ENCODE assay signal across 9 mouse cellular contexts in the genomic region with DNA sequence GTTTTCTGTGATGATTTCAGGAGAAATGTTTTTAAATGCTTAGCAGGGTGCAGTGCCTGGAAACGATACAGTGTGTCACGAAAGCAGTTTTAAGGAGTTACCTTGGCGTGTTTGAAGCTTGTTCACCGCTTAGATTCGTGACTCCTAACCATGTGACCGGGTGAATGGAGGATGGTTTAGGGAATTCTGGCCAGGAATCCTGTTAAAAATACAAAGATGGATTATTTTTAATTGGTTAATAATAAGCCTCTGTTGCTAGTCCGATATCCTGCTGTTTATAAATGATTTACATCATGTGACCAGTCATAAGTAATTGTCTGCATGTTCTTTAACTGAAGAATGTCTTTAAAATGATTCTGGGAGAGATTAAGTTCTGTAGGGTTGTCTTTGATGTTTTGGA. TPM values are rescaled to one million over a fixed set of nuclear protein-coding genes. Genes with fewer than 3 reads are reported as not detected.
A peak's percentile ranks its signal among the peaks of the same experiment; 100 is the strongest.
DNase-seq lines count a peak whose midpoint lies in the region; ATAC-seq and TF ChIP-seq lines count a peak whose summit lies in the region.
"Had no signal": no experiment of that assay in that cellular context is flagged by ENCODE, and none has a peak within 500 bp of the region (broad histone marks: within the 10 kb centered on the region; RNA-seq: fewer than 3 reads in every experiment).

No protein-coding gene starts in this region.

- TF ChIP-seq CTCF in gastrocnemius, adult 2 months (IDR thresholded peaks at IDR 0.05), result no peak

- whole genome bisulfite sequencing in forebrain, embryonic 16.5 days, result under 1% methylated on average over 7 of the region's 7 CpGs
- WGBS in liver, embryonic 16.5 days (ENCODE audit: insufficient replicate concordance), result 0% methylated on average over 7 of the region's 7 CpGs

- in situ Hi-C loops in ES-E14 (cut with MboI; ENCODE audit: low sequenced_read_pairs in 2 of 2, unreplicated experiment in 2 of 2), result no loop called here

- H3K27me3 ChIP-seq in forebrain, embryonic 16.5 days (replicated peaks; ENCODE audit: control insufficient read depth, insufficient read depth, low read length), result no peaks in the 10 kb centered on the region
- H3K27me3 ChIP-seq in liver, embryonic 16.5 days (ENCODE audit: control insufficient read depth, insufficient read depth, low read depth, low read length), result no peaks in the 10 kb centered on the region
- H3K27me3 ChIP-seq: Patski had no signal

- intact Hi-C loops in gastrocnemius, adult 2 months (cut with DNase I), result no loop called here

- H3K4me2 ChIP-seq in forebrain, embryonic 16.5 days (ENCODE audit: low read length), result peak overlapping the region; percentile 93
- H3K4me2 ChIP-seq in liver, embryonic 16.5 days (ENCODE audit: low read depth, low read length), result peak overlapping the region; percentile 61

- no peaks in the 10 kb centered on the region; the same call in 1 of the 2 replicates for H3K36me3 ChIP-seq in ES-E14 (ENCODE audit: control insufficient read depth, insufficient read depth, low read length, poor library complexity, severe bottlenecking)
- no peaks in the 10 kb centered on the region for H3K36me3 ChIP-seq in forebrain, embryonic 16.5 days (ENCODE audit: control insufficient read depth, insufficient read depth)
- no peaks in the 10 kb centered on the region for H3K36me3 ChIP-seq in liver, embryonic 16.5 days (ENCODE audit: control insufficient read depth, insufficient read depth)

- peak overlapping the region; percentile 97; the same call in 1 of the 2 replicates for H3K9ac ChIP-seq in ES-E14 (ENCODE audit: insufficient read depth, low read depth, low read length, poor library complexity, severe bottlenecking)
- peak overlapping the region; percentile 99 for H3K9ac ChIP-seq in forebrain, embryonic 16.5 days (replicated peaks; ENCODE audit: low read depth, low read length)
- peak overlapping the region; percentile 99 for H3K9ac ChIP-seq in liver, embryonic 16.5 days (ENCODE audit: low read depth, low read length)

- no peak for ATAC-seq in forebrain, embryonic 16.5 days
- ATAC-seq in liver, embryonic 16.5 days (ENCODE audit: low read depth), result no peak
- ATAC-seq: Patski had no signal

- DNase-seq in gastrocnemius, adult 2 months, result no peak
- DNase-seq in gastrocnemius, postnatal 25 days, result no peak
- DNase-seq in ES-E14 (ENCODE audit: low read depth, low spot score), result peak; percentile 19
- DNase-seq in right cerebral cortex, postnatal 25 days, result no peak
- DNase-seq in layer of hippocampus, adult 11-12 months (ENCODE audit: low spot score), result no peak
- DNase-seq in thymus, adult 18-20 months, result no peak

- peak overlapping the region; percentile 93 for H3K4me3 ChIP-seq in gastrocnemius, adult 2 months
- peak overlapping the region; percentile 87 to 91 for H3K4me3 ChIP-seq in ES-E14 (ENCODE audit: insufficient read depth in 1 of 2, low read depth in 1 of 2, low read length in 2 of 2, poor library complexity in 1 of 2, severe bottlenecking in 1 of 2)
- H3K4me3 ChIP-seq in forebrain, embryonic 16.5 days (replicated peaks; ENCODE audit: low read length), result peak overlapping the region; percentile 97
- H3K4me3 ChIP-seq in liver, embryonic 16.5 days (ENCODE audit: low read depth, low read length), result peak overlapping the region; percentile 96

- H3K9me3 ChIP-seq in ES-E14 (ENCODE audit: control insufficient read depth, insufficient read depth, low read depth, low read length), result no peaks in the 10 kb centered on the region
- H3K9me3 ChIP-seq in forebrain, embryonic 16.5 days (ENCODE audit: control insufficient read depth, low read length), result no peaks in the 10 kb centered on the region
- no peaks in the 10 kb centered on the region for H3K9me3 ChIP-seq in liver, embryonic 16.5 days (replicated peaks; ENCODE audit: control insufficient read depth, low read length)

- peaks cover 1 to 8% of the 10 kb centered on the region in 2 experiments; a peak in 3 of 4 replicates for H3K4me1 ChIP-seq in ES-E14 (ENCODE audit: control insufficient read depth in 2 of 2, insufficient read depth in 2 of 2, low read length in 2 of 2, poor library complexity in 1 of 2)
- H3K4me1 ChIP-seq in forebrain, embryonic 16.5 days (replicated peaks; ENCODE audit: control insufficient read depth, insufficient read depth, low read length), result peaks cover 23% of the 10 kb centered on the region
- H3K4me1 ChIP-seq in liver, embryonic 16.5 days (ENCODE audit: control insufficient read depth, low read depth, low read length), result peaks cover 20% of the 10 kb centered on the region

- H3K27ac ChIP-seq in gastrocnemius, adult 2 months, result peak overlapping the region; percentile 97
- peak overlapping the region; percentile 91; the same call in 1 of the 2 replicates for H3K27ac ChIP-seq in ES-E14 (ENCODE audit: insufficient read depth, low read depth, low read length, poor library complexity, severe bottlenecking)
- no peak overlapping the region for H3K27ac ChIP-seq in forebrain, embryonic 16.5 days (ENCODE audit: low read length)
- no peak overlapping the region; the same call in 1 of the 2 replicates for H3K27ac ChIP-seq in liver, embryonic 16.5 days (ENCODE audit: low read length)

TF ChIP-seq in ES-E14, 5 proteins besides CTCF, POLR2A, EP300 and RAD21:
- TF ChIP-seq ZNF384 (IDR thresholded peaks at IDR 0.05; ENCODE audit: low read depth, low read length) (no peak), ZC3H11A (IDR thresholded peaks at IDR 0.05; ENCODE audit: borderline replicate concordance, low read depth, low read length) (no peak), CHD2 (IDR thresholded peaks at IDR 0.05; ENCODE audit: low read depth, low read length) (no peak), HCFC1 (IDR thresholded peaks at IDR 0.05; ENCODE audit: borderline replicate concordance, insufficient read depth, low read length) (no peak), MAFK (IDR thresholded peaks at IDR 0.05; ENCODE audit: insufficient read depth, low read depth, low read length) (no peak)

RNA-seq across cellular contexts. Expression of gene Pum2, which starts 1.4 kb away (rescaled TPM):
- total RNA-seq in gastrocnemius, adult 2 months (2021), result 10 to 100 TPM; 83.1 to 83.6 TPM
- total RNA-seq in gastrocnemius, postnatal 25 days (2021), result 10 to 100 TPM; 60.0 to 71.0 TPM
- total RNA-seq in ES-E14 (2012; rRNA removed), result 74.8 and 75.2 TPM in 2 replicates
- polyA plus RNA-seq in forebrain, embryonic 16.5 days (2015; fragmentation: Nextera tagmentation; extraction: Ambion mirVana), result 67.6 and 75.1 TPM in 2 replicates
- 14.0 and 14.5 TPM in 2 replicates for polyA plus RNA-seq in liver, embryonic 16.5 days (2015; fragmentation: Nextera tagmentation; extraction: Ambion mirVana)

Comparison
In these comparisons a context has a peak if more than half of its experiments do, and no peak if none do; other contexts are left out.
1. H3K27ac ChIP-seq: peak in gastrocnemius, adult 2 months (single experiment) and ES-E14 (single experiment); none in forebrain, embryonic 16.5 days (single experiment) and liver, embryonic 16.5 days (single experiment).
2. Peak in every context shown above with its lines, with median percentiles within 50 percentile points of each other: H3K4me3 ChIP-seq and H3K9ac ChIP-seq.